Comparison of ENCODE assay signal across 8 mouse cellular contexts in genomic region chr17:4993840-4994503, GRCm38 (mm10). TPM values are rescaled to one million over a fixed set of nuclear protein-coding genes. Genes with fewer than 3 reads are reported as not detected.
DNase-seq lines count a peak whose midpoint lies in the region; ATAC-seq and TF ChIP-seq lines count a peak whose summit lies in the region.

Arid1b (plus strand) TSS chr17:4994332.

- under 1% methylated on average over 53 of the region's 58 CpGs for WGBS in forebrain, embryonic 12.5 days
- under 1% methylated on average over 51 of the region's 58 CpGs for WGBS in heart, embryonic 16.5 days
- under 1% methylated on average over 55 of the region's 58 CpGs for WGBS in neural tube, embryonic 14.5 days

- H3K27ac ChIP-seq in forebrain, embryonic 12.5 days = peak within 1 kb of the TSS; percentile 100
- H3K27ac ChIP-seq in heart, embryonic 16.5 days (ENCODE audit: low read length) = peak within 1 kb of the TSS; percentile 99
- peak within 1 kb of the TSS; percentile 100 for H3K27ac ChIP-seq in neural tube, embryonic 14.5 days (ENCODE audit: low read depth, low read length)

- no peaks in the 10 kb centered on the region for H3K9me3 ChIP-seq in E14TG2a.4 (ENCODE audit: low read length)
- no peaks in the 10 kb centered on the region for H3K9me3 ChIP-seq in forebrain, embryonic 12.5 days
- H3K9me3 ChIP-seq in heart, embryonic 16.5 days (replicated peaks; ENCODE audit: control insufficient read depth, low read length) = no peaks in the 10 kb centered on the region
- no peaks in the 10 kb centered on the region for H3K9me3 ChIP-seq in neural tube, embryonic 14.5 days (ENCODE audit: control insufficient read depth, low read length)

- peak within 1 kb of the TSS; percentile 75 for H3K4me2 ChIP-seq in forebrain, embryonic 12.5 days
- H3K4me2 ChIP-seq in heart, embryonic 16.5 days (ENCODE audit: low read depth, low read length) = peak within 1 kb of the TSS; percentile 76
- H3K4me2 ChIP-seq in neural tube, embryonic 14.5 days (ENCODE audit: low read depth, low read length) = peak within 1 kb of the TSS; percentile 80

- peak; percentile 65 for DNase-seq in c-Kit-positive CD71-positive TER-119-positive erythroid progenitor cells, embryonic 14.5 days (ENCODE audit: low spot score)
- peak; percentile 86 to 94 for DNase-seq in kidney, postnatal 25 days
- DNase-seq in lung, adult 18-20 months = peak; percentile 82 to 84
- DNase-seq in testis, postnatal 10 days (ENCODE audit: low spot score) = peak; percentile 87

- H3K4me1 ChIP-seq in E14TG2a.4 (replicated peaks; ENCODE audit: low read depth, low read length) = peaks cover 26% of the 10 kb centered on the region
- peaks cover 33% of the 10 kb centered on the region for H3K4me1 ChIP-seq in forebrain, embryonic 12.5 days
- H3K4me1 ChIP-seq in heart, embryonic 16.5 days (ENCODE audit: control insufficient read depth, insufficient read depth, low read length) = peaks cover 6% of the 10 kb centered on the region
- peaks cover 23% of the 10 kb centered on the region; the same call in 1 of the 2 replicates for H3K4me1 ChIP-seq in neural tube, embryonic 14.5 days (ENCODE audit: control insufficient read depth, insufficient read depth, low read length)

- H3K36me3 ChIP-seq in E14TG2a.4 (ENCODE audit: insufficient read depth, low read length) = no peaks in the 10 kb centered on the region
- no peaks in the 10 kb centered on the region for H3K36me3 ChIP-seq in forebrain, embryonic 12.5 days (replicated peaks)
- H3K36me3 ChIP-seq in heart, embryonic 16.5 days (ENCODE audit: control insufficient read depth, insufficient read depth) = no peaks in the 10 kb centered on the region
- no peaks in the 10 kb centered on the region for H3K36me3 ChIP-seq in neural tube, embryonic 14.5 days (ENCODE audit: control insufficient read depth, insufficient read depth, low read length)

- H3K27me3 ChIP-seq in E14TG2a.4 (ENCODE audit: insufficient read depth, low read length) = peaks cover 2% of the 10 kb centered on the region; the same call in 1 of the 2 replicates
- H3K27me3 ChIP-seq in forebrain, embryonic 12.5 days = peaks cover 5% of the 10 kb centered on the region
- H3K27me3 ChIP-seq in heart, embryonic 16.5 days (ENCODE audit: control insufficient read depth, insufficient read depth, low read length) = no peaks in the 10 kb centered on the region
- H3K27me3 ChIP-seq in neural tube, embryonic 14.5 days (ENCODE audit: control insufficient read depth, insufficient read depth, low read length) = no peaks in the 10 kb centered on the region

- peak within 1 kb of the TSS; percentile 99 for H3K9ac ChIP-seq in forebrain, embryonic 12.5 days
- H3K9ac ChIP-seq in heart, embryonic 16.5 days (ENCODE audit: low read length) = peak within 1 kb of the TSS; percentile 98
- H3K9ac ChIP-seq in neural tube, embryonic 14.5 days (replicated peaks; ENCODE audit: low read depth, low read length) = peak within 1 kb of the TSS; percentile 100

- H3K4me3 ChIP-seq in E14TG2a.4 (replicated peaks; ENCODE audit: low read length) = peak within 1 kb of the TSS; percentile 85
- peak within 1 kb of the TSS; percentile 98 for H3K4me3 ChIP-seq in forebrain, embryonic 12.5 days (replicated peaks)
- H3K4me3 ChIP-seq in heart, embryonic 16.5 days (ENCODE audit: low read length) = peak within 1 kb of the TSS; percentile 82
- H3K4me3 ChIP-seq in neural tube, embryonic 14.5 days (ENCODE audit: low read depth, low read length) = peak within 1 kb of the TSS; percentile 97

- TF ChIP-seq CTCF in E14TG2a.4 (conservative IDR thresholded peaks at IDR 0.05; ENCODE audit: low read length) = no peak

- ATAC-seq in forebrain, embryonic 12.5 days (ENCODE audit: low FRiP score) = peak; percentile 80
- ATAC-seq in heart, embryonic 16.5 days (replicated peaks; ENCODE audit: extremely low read depth, insufficient read depth, low FRiP score) = peak; percentile 78
- ATAC-seq in neural tube, embryonic 14.5 days (ENCODE audit: low read depth) = peak; percentile 76

RNA-seq across cellular contexts. Expression of gene Arid1b, which starts in this region (rescaled TPM):
- 17.4 and 17.7 TPM in 2 replicates for polyA plus RNA-seq in forebrain, embryonic 12.5 days (2016; fragmentation: Nextera tagmentation; extraction: Ambion mirVana)
- polyA plus RNA-seq in heart, embryonic 16.5 days (2015; fragmentation: Nextera tagmentation; extraction: Ambion mirVana) = 7.1 TPM in 2 replicates
- polyA plus RNA-seq in neural tube, embryonic 14.5 days (2014; fragmentation: Nextera tagmentation; extraction: Ambion mirVana) = 20.1 and 22.2 TPM in 2 replicates

Comparison
In these comparisons a context has a peak if more than half of its experiments do, and no peak if none do; other contexts are left out.
1. Peak in every context shown above with its lines: DNase-seq, ATAC-seq, H3K4me3 ChIP-seq and H3K27ac ChIP-seq.